Mouse (Mus musculus) liver, adult 2 months (tissue): Measurements from ENCODE around the gene Trpm8. TPM values are rescaled to one million over a fixed set of nuclear protein-coding genes. Genes with fewer than 3 reads are reported as not detected.

ENCODE experiments used
- DNase-seq: peaks from one replicate; pipeline ENCODE4 v3.0.0-alpha.2; 2011; ENCODE audit warnings: low read depth, low spot score; ENCODE audit errors: extremely low read depth
- H3K27ac ChIP-seq: fragments of 200-500 bp; replicated peaks from 2 replicates; pipeline ENCODE4 v1.5.1; 2012; ENCODE audit warnings: low read depth, mild to moderate bottlenecking, control low read depth, inconsistent platforms, low read length; ENCODE audit not compliant: insufficient read depth
- H3K27me3 ChIP-seq: fragments of 200-500 bp; 2 replicates; pipeline ENCODE4 v1.6.1; 2012; ENCODE audit warnings: mild to moderate bottlenecking, moderate library complexity, low read length, inconsistent platforms; ENCODE audit not compliant: control insufficient read depth, insufficient read depth
- H3K36me3 ChIP-seq: fragments of 200-500 bp; 2 replicates; pipeline ENCODE4 v1.6.1; 2012; ENCODE audit warnings: low read length, inconsistent platforms; ENCODE audit not compliant: control insufficient read depth, insufficient read depth
- H3K4me1 ChIP-seq: fragments of 200-500 bp; 2 replicates; pipeline ENCODE4 v1.6.1; 2011; ENCODE audit warnings: low read length; ENCODE audit not compliant: control insufficient read depth, insufficient read depth
- H3K4me3 ChIP-seq: fragments of 200-500 bp; 2 replicates; pipeline ENCODE4 v1.5.1; 2011; ENCODE audit warnings: low read depth, mild to moderate bottlenecking, control low read depth, low read length, moderate library complexity; ENCODE audit not compliant: insufficient read depth
- H3K79me2 ChIP-seq: fragments of 200-500 bp; 2 replicates; pipeline ENCODE4 v1.6.1; 2012; ENCODE audit warnings: inconsistent platforms, mild to moderate bottlenecking, low read length, moderate library complexity; ENCODE audit not compliant: control insufficient read depth, insufficient read depth
- H3K9ac ChIP-seq: fragments of 200-500 bp; 2 replicates; pipeline ENCODE4 v1.6.1; 2012; ENCODE audit warnings: low read depth, mild to moderate bottlenecking, control low read depth, inconsistent platforms, low read length
- CTCF ChIP-seq: fragments of 200-500 bp; IDR thresholded peaks from 2 replicates; pipeline ENCODE4 v1.5.1; 2011; ENCODE audit warnings: low read depth, low read length, control low read depth
- POLR2A ChIP-seq: fragments of 200-500 bp; IDR thresholded peaks from 2 replicates; pipeline ENCODE4 v1.6.1; 2011; ENCODE audit warnings: low read length, control low read depth; ENCODE audit not compliant: insufficient read depth; ENCODE audit errors: extremely low read depth
- WGBS: fragments of 180-500 bp; shearing (Covaris S2); methylation state at CpG from one replicate; pipeline ENCODE4 v1.1.7; 2018; 5-methylcytosine and 5-hydroxymethylcytosine counted together
- polyA plus RNA-seq: library from polyadenylated mRNA; depleted of rRNA; stranded (reverse); fragments of >200 nt; gene quantifications from 2 replicates; pipeline ENCODE4 v1.2.3, GENCODE M21; 2012
- total RNA-seq: library from RNA; depleted of rRNA; stranded (reverse); fragments of >200 nt; gene quantifications from 2 replicates; pipeline ENCODE4 v1.2.3, GENCODE M21; 2014

The Trpm8 gene
- total and polyA plus RNA-seq, 2 experiments, result under 0.01 to 0.01 TPM

DNA sequence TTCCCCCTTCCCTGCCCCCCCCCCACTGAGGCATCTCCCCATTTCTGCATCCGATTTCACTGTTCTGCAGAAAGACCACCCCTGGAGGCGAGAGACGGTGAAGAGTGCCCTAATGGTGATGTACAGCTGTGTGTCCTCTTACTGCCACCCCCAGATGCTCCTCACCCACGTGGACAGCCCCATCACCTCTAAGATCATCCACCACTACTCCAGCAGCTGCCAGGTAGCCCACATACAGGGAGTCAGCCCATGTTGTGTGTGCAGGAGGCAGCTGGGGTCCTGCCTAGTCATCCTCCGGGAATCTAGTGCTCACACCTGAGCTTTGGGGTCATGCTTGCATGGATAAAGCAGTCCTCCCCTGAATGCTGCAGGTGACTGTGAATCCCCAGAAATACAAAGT is 33.6 kb upstream of the Trpm8 start:
- Histone ChIP-seq H3K79me2 (no peaks in the 10 kb centered on the region), H3K27me3 (no peaks in the 10 kb centered on the region), H3K4me3 (no peak overlapping the region), H3K4me1 (no peaks in the 10 kb centered on the region), H3K36me3 (no peaks in the 10 kb centered on the region), H3K27ac (no peak overlapping the region), H3K9ac (no peak overlapping the region)
- TF ChIP-seq CTCF (no peak), POLR2A (no peak)
- WGBS, result 71% methylated on average over 5 of the region's 5 CpGs
- no peak for DNase-seq

DNA sequence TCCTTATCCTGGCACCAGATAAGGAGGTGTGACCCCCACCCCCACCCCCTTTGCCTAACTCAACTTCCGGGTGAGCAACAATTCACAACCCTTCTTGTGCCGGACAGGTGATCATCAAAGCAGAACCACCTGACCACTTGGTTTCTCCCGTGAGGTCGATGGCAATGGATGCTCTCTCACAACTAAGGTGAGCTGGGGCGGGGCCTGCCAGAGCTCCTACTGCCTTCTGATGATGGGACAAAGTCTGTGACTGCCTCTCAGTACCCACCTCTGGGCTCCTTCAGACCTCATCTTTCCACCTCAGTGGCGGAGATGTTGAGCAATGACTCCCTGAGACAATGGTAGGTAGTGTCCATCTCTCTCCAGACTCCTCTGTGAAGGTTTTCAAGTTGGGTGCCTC is 31.6 kb upstream of the Trpm8 start:
- no peak for DNase-seq
- H3K9ac ChIP-seq, result no peak overlapping the region
- no peaks in the 10 kb centered on the region for H3K79me2 ChIP-seq
- TF ChIP-seq POLR2A (no peak), CTCF (no peak)
- no peaks in the 10 kb centered on the region for H3K27me3 ChIP-seq
- H3K4me1 ChIP-seq, result no peaks in the 10 kb centered on the region
- WGBS, result 81% methylated on average over 6 of the region's 6 CpGs
- H3K36me3 ChIP-seq, result no peaks in the 10 kb centered on the region
- no peak overlapping the region for H3K4me3 ChIP-seq
- H3K27ac ChIP-seq, result no peak overlapping the region

DNA sequence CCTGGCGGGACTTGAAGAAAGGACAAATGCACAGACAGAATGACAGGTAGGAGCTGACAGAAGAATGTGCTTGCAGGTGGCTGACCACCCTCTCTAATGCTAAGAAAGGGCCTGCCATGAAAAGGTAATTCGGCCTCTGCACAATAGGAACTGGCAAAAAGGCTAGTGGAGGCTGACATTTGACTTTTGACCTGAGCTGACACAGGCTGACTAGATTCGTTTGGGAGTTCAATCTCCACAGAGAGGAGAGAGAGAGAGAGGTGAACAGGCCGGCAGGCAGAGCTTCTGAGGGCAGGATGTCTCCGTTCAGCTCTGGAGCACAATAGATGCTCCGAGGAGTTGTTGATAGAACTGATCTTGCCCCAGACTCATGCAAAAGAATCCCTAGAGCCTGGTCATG is 31.1 kb upstream of the Trpm8 start:
- Histone ChIP-seq H3K79me2 (no peaks in the 10 kb centered on the region), H3K27me3 (no peaks in the 10 kb centered on the region), H3K27ac (no peak overlapping the region), H3K4me3 (no peak overlapping the region), H3K4me1 (no peaks in the 10 kb centered on the region), H3K36me3 (no peaks in the 10 kb centered on the region), H3K9ac (no peak overlapping the region)
- WGBS, result 46% methylated on average over 6 of the region's 6 CpGs
- peak; percentile 77 for DNase-seq
- TF ChIP-seq CTCF (no peak), POLR2A (no peak)

DNA sequence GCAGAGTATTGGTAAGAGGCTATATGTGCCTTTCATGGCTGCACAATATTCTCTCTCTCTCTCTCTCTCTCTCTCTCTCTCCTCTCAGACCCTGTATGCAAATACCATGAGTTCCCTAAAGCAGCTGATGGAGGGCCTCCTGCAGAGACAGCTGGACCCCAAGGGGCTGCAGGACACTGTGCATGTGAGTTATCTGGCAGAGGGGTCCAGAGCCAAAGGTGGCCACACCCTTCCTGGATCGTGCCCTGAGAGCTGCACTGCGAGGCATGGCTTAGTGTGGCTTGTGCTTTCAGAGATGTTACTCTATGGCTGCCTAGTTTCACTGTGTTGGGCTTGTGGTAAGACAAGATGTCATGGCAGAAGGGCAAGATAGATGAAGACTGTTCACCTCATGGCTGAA is 29.8 kb upstream of the Trpm8 start:
- no peak for DNase-seq
- Histone ChIP-seq H3K27me3 (no peaks in the 10 kb centered on the region), H3K9ac (no peak overlapping the region), H3K79me2 (no peaks in the 10 kb centered on the region), H3K4me3 (no peak overlapping the region), H3K36me3 (no peaks in the 10 kb centered on the region), H3K27ac (no peak overlapping the region), H3K4me1 (peaks cover 1% of the 10 kb centered on the region; the same call in 1 of the 2 replicates)
- TF ChIP-seq POLR2A (no peak), CTCF (no peak)
- WGBS, result 47% methylated on average over 2 of the region's 2 CpGs

DNA sequence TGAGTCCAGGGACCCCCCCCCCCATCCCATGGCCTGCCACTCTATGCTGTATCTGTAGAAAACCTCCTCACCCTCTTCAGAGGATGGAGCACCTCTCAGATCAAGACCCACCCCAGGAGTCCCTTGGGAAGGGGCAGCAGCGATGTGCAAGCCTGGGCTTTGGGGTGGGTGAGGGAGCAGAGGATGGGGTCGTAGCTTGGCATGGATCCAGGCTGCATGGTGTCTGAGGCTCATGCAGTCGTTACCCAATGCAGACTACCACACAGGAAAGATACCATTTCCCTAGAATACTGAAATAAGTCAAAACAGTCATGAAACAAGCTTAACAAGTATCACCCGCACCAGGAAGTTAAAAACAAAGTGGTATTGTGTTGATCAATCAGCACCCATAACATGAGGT is 28.8 kb upstream of the Trpm8 start:
- WGBS, result 70% methylated on average over 4 of the region's 4 CpGs
- TF ChIP-seq POLR2A (no peak), CTCF (no peak)
- no peaks in the 10 kb centered on the region for H3K27me3 ChIP-seq
- H3K79me2 ChIP-seq, result no peaks in the 10 kb centered on the region
- H3K4me3 ChIP-seq, result no peak overlapping the region
- no peak overlapping the region for H3K27ac ChIP-seq
- peaks cover 11% of the 10 kb centered on the region for H3K4me1 ChIP-seq
- H3K9ac ChIP-seq, result no peak overlapping the region
- H3K36me3 ChIP-seq, result no peaks in the 10 kb centered on the region
- DNase-seq, result no peak

DNA sequence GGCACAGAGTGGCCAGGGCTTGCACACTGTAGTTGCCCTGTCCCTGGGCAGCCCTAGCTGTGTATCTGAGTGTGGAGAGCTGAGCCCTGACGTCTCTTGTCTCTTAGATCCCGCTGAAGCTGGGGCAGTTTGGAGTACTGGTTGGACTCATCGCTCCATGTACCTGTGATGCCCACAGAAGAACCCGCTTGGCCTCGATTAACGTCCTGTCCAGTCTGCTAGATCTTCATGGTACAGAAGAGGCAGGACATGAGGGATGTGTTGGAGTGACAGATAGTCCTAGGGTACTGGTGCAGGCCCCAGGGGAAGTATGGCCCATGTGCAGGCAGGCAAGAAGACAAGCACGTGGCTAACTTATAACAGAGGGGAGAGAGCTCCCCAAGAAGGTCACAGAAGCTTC is 27.9 kb upstream of the Trpm8 start:
- WGBS, result 81% methylated on average over 7 of the region's 7 CpGs
- Histone ChIP-seq H3K4me3 (no peak overlapping the region), H3K27ac (no peak overlapping the region), H3K27me3 (no peaks in the 10 kb centered on the region), H3K36me3 (no peaks in the 10 kb centered on the region), H3K9ac (no peak overlapping the region), H3K4me1 (peaks cover 11% of the 10 kb centered on the region), H3K79me2 (no peaks in the 10 kb centered on the region)
- no peak for DNase-seq
- no peak for TF ChIP-seq POLR2A
- no peak for TF ChIP-seq CTCF
